Comparison of ENCODE assay signal across 1 mouse cellular context in the genomic region with DNA sequence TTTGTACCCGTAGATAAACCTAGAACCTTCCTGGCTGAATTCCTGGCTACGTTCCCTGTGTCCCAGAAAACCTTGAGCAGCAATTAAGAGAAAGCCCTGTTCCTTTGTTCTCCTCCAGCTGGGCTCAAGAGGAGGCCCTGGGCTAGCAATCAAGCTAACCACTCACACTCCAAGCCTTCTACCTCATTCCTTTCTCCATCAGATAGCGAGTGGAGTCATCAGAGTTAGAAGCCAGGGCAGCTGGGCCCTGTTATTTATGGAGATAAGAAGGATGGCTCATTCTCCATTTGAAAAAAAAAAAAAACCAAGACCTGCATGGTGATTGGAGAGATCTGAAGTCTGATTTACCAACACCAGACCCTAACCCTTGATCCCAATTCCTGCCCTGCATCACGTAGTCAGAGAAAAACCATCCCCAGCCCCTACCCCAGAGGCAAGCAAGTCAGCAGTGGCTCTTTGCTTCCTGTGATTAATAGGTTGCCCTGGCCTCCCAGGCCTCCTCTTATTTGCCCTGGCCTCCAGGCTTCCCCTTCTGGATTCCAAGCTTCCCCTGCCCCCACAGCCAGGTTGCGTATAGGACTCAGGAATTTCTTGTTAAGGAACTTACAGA.
TF ChIP-seq lines count a peak whose summit lies in the region.

No protein-coding gene starts in this region.

TF ChIP-seq in MEL, 35 proteins besides CTCF, POLR2A, EP300 and RAD21 (continued from another document):
- TF ChIP-seq BHLHE40 (IDR thresholded peaks at IDR 0.05; ENCODE audit: borderline replicate concordance, low read depth, low read length) (no peak), NELFE (IDR thresholded peaks at IDR 0.05; ENCODE audit: low read depth, low read length) (no peak), MYC (IDR thresholded peaks at IDR 0.05; ENCODE audit: low read depth, low read length) (no peak), MAZ (IDR thresholded peaks at IDR 0.05; ENCODE audit: low read depth, low read length) (no peak), UBTF (IDR thresholded peaks at IDR 0.05; ENCODE audit: borderline replicate concordance, insufficient read depth, low read depth, low read length) (no peak), ZC3H11A (IDR thresholded peaks at IDR 0.05; ENCODE audit: low read depth, low read length) (no peak), SIN3A (IDR thresholded peaks at IDR 0.05; ENCODE audit: low read length) (no peak), RCOR1 (IDR thresholded peaks at IDR 0.05; ENCODE audit: low read depth, low read length) (no peak), USF2 (IDR thresholded peaks at IDR 0.05; ENCODE audit: borderline replicate concordance in 1 of 2, insufficient read depth in 1 of 2, low read depth in 1 of 2, low read length in 2 of 2) (no peak), MAX (IDR thresholded peaks at IDR 0.05; ENCODE audit: low read length) (no peak), JUND (IDR thresholded peaks at IDR 0.05; ENCODE audit: low read depth, low read length) (no peak)
